Mouse (Mus musculus): ENCODE measurements around the gene Mipep. TPM values are rescaled to one million over a fixed set of nuclear protein-coding genes. Genes with fewer than 3 reads are reported as not detected.

Gene Mipep
- total RNA-seq (2012; rRNA removed), result 19.1 and 21.1 TPM in 2 replicates
- 10 to 100 TPM in 1 of 2 experiments, not detected in 1; 26.4 TPM for polyA plus RNA-seq (2012; ENCODE audit: insufficient read depth in 1 of 2, insufficient read length in 2 of 2, low read depth in 1 of 2, low replicate concordance in 2 of 2, missing spikeins in 1 of 2)

DNA sequence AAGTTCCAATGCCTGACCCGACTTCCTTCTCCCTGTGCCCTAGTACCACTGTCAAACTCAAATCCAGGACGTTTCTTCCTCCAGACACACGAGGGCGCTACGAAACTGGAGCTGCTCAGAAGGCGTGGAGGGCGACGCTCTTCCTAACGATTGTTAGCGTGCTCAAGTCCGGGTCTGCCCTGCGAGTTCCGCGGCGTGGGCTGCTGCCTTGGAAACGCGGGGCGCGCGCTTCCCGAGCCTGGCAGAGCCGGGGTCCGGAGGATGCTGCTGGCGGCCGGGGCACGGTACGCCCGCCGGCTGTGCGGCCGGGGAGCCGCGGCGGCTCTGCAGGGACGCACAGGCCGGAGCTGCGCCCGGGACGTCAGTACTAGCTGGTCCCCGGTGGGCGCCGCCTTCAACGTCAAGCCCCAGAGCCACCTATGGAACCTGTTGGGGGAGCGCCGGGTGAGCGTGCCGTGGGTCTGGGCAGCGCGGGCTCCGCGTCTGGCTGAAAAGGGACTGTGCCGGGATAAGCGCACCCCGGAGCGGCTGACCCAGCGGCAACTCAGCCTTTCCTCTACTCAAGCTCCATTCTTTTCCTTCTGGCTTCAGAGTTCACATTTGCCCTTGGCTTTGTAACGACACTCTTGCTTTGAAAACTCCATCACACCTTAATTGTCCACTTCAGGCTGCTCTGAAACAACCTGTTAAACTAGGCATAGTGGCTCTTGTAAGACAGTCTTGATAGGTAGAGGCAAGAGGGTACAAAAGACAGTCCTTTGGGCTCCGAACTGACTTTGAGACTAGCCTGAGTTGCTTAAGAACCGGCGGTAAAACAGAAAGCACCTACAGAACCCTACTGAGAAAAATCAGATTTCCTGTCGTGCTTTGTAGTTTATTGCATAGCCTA, at the start of gene Mipep:
Mipep (plus strand) TSS at position 147 of the 889 bp plus-strand sequence.
- Histone ChIP-seq H3K4me1 (ENCODE audit: control insufficient read depth in 1 of 2, insufficient read depth in 2 of 2, low read length in 2 of 2) (peaks cover 0 to 7% of the 10 kb centered on the region in 2 experiments; a peak in 2 of 4 replicates), H3K79me2 (ENCODE audit: control insufficient read depth, insufficient read depth, low read length, poor library complexity) (peaks cover 4% of the 10 kb centered on the region; the same call in 1 of the 2 replicates), H3K4me3 (ENCODE audit: control insufficient read depth in 1 of 2, insufficient read depth in 1 of 2, low read depth in 2 of 2, low read length in 2 of 2) (peak within 1 kb of the TSS; percentile 89 to 90), H3K27ac (ENCODE audit: control insufficient read depth, low read depth, low read length) (no peak within 1 kb of the TSS), H3K36me3 (ENCODE audit: control insufficient read depth in 1 of 2, insufficient read depth in 2 of 2, low read length in 2 of 2) (peaks cover 0 to 8% of the 10 kb centered on the region in 2 experiments; a peak in 2 of 4 replicates), H3K9me3 (replicated peaks; ENCODE audit: insufficient read depth, low read length) (no peaks in the 10 kb centered on the region), H3K9ac (ENCODE audit: control insufficient read depth, low read depth, low read length, poor library complexity, severe bottlenecking) (peak within 1 kb of the TSS; percentile 78), H3K27me3 (ENCODE audit: control insufficient read depth in 1 of 2, insufficient read depth in 2 of 2, low read length in 2 of 2) (no peaks in the 10 kb centered on the region)
- DNase-seq (ENCODE audit: low read depth, low spot score), result peak; percentile 95
- TF ChIP-seq ELF1 (IDR thresholded peaks at IDR 0.05; ENCODE audit: low read depth, low read length) (peak; percentile 74), ZC3H11A (IDR thresholded peaks at IDR 0.05; ENCODE audit: low read depth, low read length) (no peak), MEF2A (IDR thresholded peaks at IDR 0.05; ENCODE audit: extremely low read depth, insufficient replicate concordance, low read depth, low read length, poor library complexity, severe bottlenecking) (no peak), HCFC1 (IDR thresholded peaks at IDR 0.05; ENCODE audit: low read depth, low read length) (peak; percentile 88), POLR2AphosphoS5 (IDR thresholded peaks at IDR 0.05; ENCODE audit: borderline replicate concordance, low read depth, low read length) (no peak), CTCF (IDR thresholded peaks at IDR 0.05 in 2 of 3, conservative IDR thresholded peaks at IDR 0.05 in 1 of 3; ENCODE audit: control insufficient read depth in 1 of 3, insufficient read depth in 1 of 3, low read depth in 2 of 3, low read length in 3 of 3, poor library complexity in 1 of 3, severe bottlenecking in 1 of 3) (peak; percentile 73 to 88 (median 81)), CHD1 (IDR thresholded peaks at IDR 0.05; ENCODE audit: low read depth, low read length) (no peak), TBP (IDR thresholded peaks at IDR 0.05; ENCODE audit: low read depth, low read length) (peak; percentile 64; the same call in 1 of the 2 replicates), E2F4 (IDR thresholded peaks at IDR 0.05; ENCODE audit: borderline replicate concordance, low read depth, low read length) (no peak), MAZ (IDR thresholded peaks at IDR 0.05; ENCODE audit: low read depth, low read length) (peak; percentile 60; the same call in 1 of the 2 replicates), ZMIZ1 (IDR thresholded peaks at IDR 0.05; ENCODE audit: low read depth, low read length) (no peak), MAX (IDR thresholded peaks at IDR 0.05; ENCODE audit: low read length) (peak; percentile 86), ZNF384 (IDR thresholded peaks at IDR 0.05; ENCODE audit: low read depth, low read length) (no peak), UBTF (IDR thresholded peaks at IDR 0.05; ENCODE audit: borderline replicate concordance, insufficient read depth, low read depth, low read length) (no peak), USF2 (IDR thresholded peaks at IDR 0.05; ENCODE audit: borderline replicate concordance in 1 of 2, insufficient read depth in 1 of 2, low read depth in 1 of 2, low read length in 2 of 2) (no peak), MAFK (IDR thresholded peaks at IDR 0.05; ENCODE audit: borderline replicate concordance, low read depth, low read length) (no peak), SMC3 (IDR thresholded peaks at IDR 0.05; ENCODE audit: low read depth, low read length) (no peak), CHD2 (IDR thresholded peaks at IDR 0.05; ENCODE audit: low read length) (no peak), GABPA (IDR thresholded peaks at IDR 0.05; ENCODE audit: low read depth, low read length) (peak; percentile 83; the same call in 1 of the 2 replicates), NRF1 (IDR thresholded peaks at IDR 0.05; ENCODE audit: insufficient read depth, low read depth, low read length, poor library complexity, severe bottlenecking) (0 out of 2 replicates have a peak, but pooled peaks have one; percentile 26), POLR2AphosphoS2 (IDR thresholded peaks at IDR 0.05; ENCODE audit: low read length) (no peak), MYC (IDR thresholded peaks at IDR 0.05; ENCODE audit: low read depth, low read length) (peak; percentile 83), SIN3A (IDR thresholded peaks at IDR 0.05; ENCODE audit: low read length) (peak; percentile 99), JUND (IDR thresholded peaks at IDR 0.05; ENCODE audit: low read depth, low read length) (no peak), POLR2A (IDR thresholded peaks at IDR 0.05; ENCODE audit: control insufficient read depth in 1 of 2, insufficient read depth in 1 of 2, low read depth in 1 of 2, low read length in 2 of 2, poor library complexity in 1 of 2) (peak; percentile 71 to 79), MYB (IDR thresholded peaks at IDR 0.05; ENCODE audit: low read depth, low read length) (peak; percentile 22; the same call in 1 of the 2 replicates), RAD21 (IDR thresholded peaks at IDR 0.05; ENCODE audit: low read depth, low read length) (no peak), RCOR1 (IDR thresholded peaks at IDR 0.05; ENCODE audit: low read depth, low read length) (0 out of 2 replicates have a peak, but pooled peaks have one; percentile 24), NELFE (IDR thresholded peaks at IDR 0.05; ENCODE audit: low read depth, low read length) (peak; percentile 55), BHLHE40 (IDR thresholded peaks at IDR 0.05; ENCODE audit: borderline replicate concordance, low read depth, low read length) (no peak), TAL1 (IDR thresholded peaks at IDR 0.05; ENCODE audit: low read length) (no peak), USF1 (IDR thresholded peaks at IDR 0.05; ENCODE audit: low read depth, low read length) (no peak), TCF12 (IDR thresholded peaks at IDR 0.05; ENCODE audit: low read depth, low read length) (peak; percentile 62), MXI1 (IDR thresholded peaks at IDR 0.05; ENCODE audit: low read depth, low read length) (peak; percentile 97)

Data from MEL (cell line).